Mouse (Mus musculus) lung, adult 2 months (tissue): ENCODE measurements at regions not wholly inside any gene's neighbourhood (a gene's known extent, or its start where the extent isn't known, plus 50 kb on each side); places are given as distances from the start of the nearest gene placed in this dataset.

ENCODE experiments used
- CTCF ChIP-seq: fragments of 200-500 bp; IDR thresholded peaks from 2 replicates; pipeline ENCODE4 v1.5.1; 2011; ENCODE audit warnings: mild to moderate bottlenecking, low read length, control low read depth; ENCODE audit not compliant: insufficient read depth
- POLR2A ChIP-seq: fragments of 200-500 bp; IDR thresholded peaks from 2 replicates; pipeline ENCODE4 v1.6.1; 2011; ENCODE audit warnings: low read depth, mild to moderate bottlenecking, control low read depth, low read length, borderline replicate concordance; ENCODE audit errors: extremely low read depth

DNA sequence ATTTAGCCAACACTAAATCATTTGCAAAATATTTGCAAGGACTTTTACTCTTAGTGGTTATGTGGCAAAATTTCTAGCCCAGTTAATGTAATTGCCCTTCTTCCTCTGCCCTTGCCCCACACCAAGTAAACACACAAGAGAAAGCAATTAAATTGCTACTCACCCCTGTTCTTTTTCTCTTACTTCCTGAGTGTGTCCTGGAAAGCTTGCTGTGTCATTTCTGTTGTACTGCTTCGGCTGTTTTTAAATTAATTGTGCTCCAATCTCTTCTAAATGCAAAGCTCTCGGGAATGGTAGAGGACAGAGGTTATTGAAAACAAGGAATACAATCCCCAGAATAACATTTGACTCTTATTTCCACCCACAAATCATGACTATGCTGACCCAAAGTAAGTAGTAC lies 647.4 kb upstream of the Cited2 start:
- no peak for TF ChIP-seq CTCF
- TF ChIP-seq POLR2A = no peak
